Mouse (Mus musculus) C2C12 (cell line): ENCODE measurements around the gene Sort1.

Experiments used
- CEBPB ChIP-seq: IDR thresholded peaks from one replicate; pipeline ENCODE4 v1.6.1; 2011; ENCODE audit warnings: low read depth, mild to moderate bottlenecking, control low read depth, moderate library complexity
- CTCF ChIP-seq: IDR thresholded peaks from one replicate; pipeline ENCODE4 v1.5.1; 2011; ENCODE audit not compliant: control insufficient read depth, insufficient read depth, insufficient read length
- MAX ChIP-seq: IDR thresholded peaks from one replicate; pipeline ENCODE4 v1.6.1; 2011; ENCODE audit warnings: mild to moderate bottlenecking, control low read depth
- USF1 ChIP-seq: IDR thresholded peaks from one replicate; pipeline ENCODE4 v1.6.1; 2011; ENCODE audit warnings: low read depth, mild to moderate bottlenecking, control low read depth, moderate library complexity

GRCm38 (mm10) chr3:108383485-108384354, 99.8 kb downstream of the Sort1 start, which contains the start of gene Psrc1:
- no peak for TF ChIP-seq CTCF
- no peak for TF ChIP-seq MAX
- no peak for TF ChIP-seq CEBPB
- TF ChIP-seq USF1: no peak
